Mouse (Mus musculus) midbrain, embryonic 14.5 days (tissue): Measurements from ENCODE around the gene Il23a. TPM values are rescaled to one million over a fixed set of nuclear protein-coding genes. Genes with fewer than 3 reads are reported as not detected.

Source experiments
- ATAC-seq: fragments of 200-750 bp; cut with Nextera tagmentation; 2 replicates; pipeline ENCODE4 v1.8.0; 2017; ENCODE audit warnings: moderate number of reproducible peaks, moderate library complexity; ENCODE audit not compliant: low FRiP score, low TSS enrichment
- DNase-seq: peaks from one replicate; pipeline ENCODE4 v3.0.0-alpha.2; 2015
- H3K27ac ChIP-seq: fragments of 300-500 bp; sonication (generic); replicated peaks from 2 replicates; pipeline ENCODE4 v1.5.1; 2014; ENCODE audit warnings: mild to moderate bottlenecking, low read depth, low read length, moderate library complexity
- H3K27me3 ChIP-seq: fragments of 300-500 bp; sonication (generic); 2 replicates; pipeline ENCODE4 v1.6.1; 2014; ENCODE audit warnings: low read length, control low read depth, mixed read lengths; ENCODE audit not compliant: control insufficient read depth, insufficient read depth
- H3K36me3 ChIP-seq: fragments of 300-500 bp; sonication (generic); 2 replicates; pipeline ENCODE4 v1.6.1; 2014; ENCODE audit warnings: low read length, control low read depth; ENCODE audit not compliant: control insufficient read depth, insufficient read depth
- H3K4me1 ChIP-seq: fragments of 300-500 bp; sonication (generic); 2 replicates; pipeline ENCODE4 v1.6.1; 2014; ENCODE audit warnings: mild to moderate bottlenecking, antibody characterized with exemption, low read length, control low read depth; ENCODE audit not compliant: control insufficient read depth, insufficient read depth
- H3K4me2 ChIP-seq: fragments of 300-500 bp; sonication (generic); 2 replicates; pipeline ENCODE4 v1.6.1; 2014; ENCODE audit warnings: mild to moderate bottlenecking, low read length, moderate library complexity
- H3K4me3 ChIP-seq: fragments of 300-500 bp; sonication (generic); replicated peaks from 2 replicates; pipeline ENCODE4 v1.5.1; 2014; ENCODE audit warnings: low read depth, low read length
- H3K9ac ChIP-seq: fragments of 300-500 bp; sonication (generic); replicated peaks from 2 replicates; pipeline ENCODE4 v1.6.1; 2014; ENCODE audit warnings: mild to moderate bottlenecking, low read length, moderate library complexity
- H3K9me3 ChIP-seq: fragments of 300-500 bp; sonication (generic); 2 replicates; pipeline ENCODE4 v1.6.1; 2016; ENCODE audit warnings: low read length, control low read depth, mixed read lengths; ENCODE audit not compliant: control insufficient read depth
- WGBS: fragments of 180-500 bp; shearing (Covaris S2); extraction: QIAGEN DNeasy Blood & Tissue Kit; methylation state at CpG from one replicate; pipeline ENCODE4 v1.1.7; 2014; 5-methylcytosine and 5-hydroxymethylcytosine counted together
- polyA plus RNA-seq: library from polyadenylated mRNA; unstranded; fragments of >200 nt; fragmentation: Nextera tagmentation; extraction: Ambion mirVana; gene quantifications from 2 replicates; pipeline ENCODE4 v1.2.1, GENCODE M21; 2014

Il23a gene
- polyA plus RNA-seq, 1 experiment from 2014 or later, result not detected

- peak overlapping the region; percentile 61; the same call in 1 of the 2 replicates for H3K27ac ChIP-seq
- peaks cover 17% of the 10 kb centered on the region for H3K4me1 ChIP-seq
- peaks cover 55% of the 10 kb centered on the region for H3K36me3 ChIP-seq
- no peaks in the 10 kb centered on the region for H3K9me3 ChIP-seq
- peak overlapping the region; percentile 92 for H3K4me2 ChIP-seq
- peak overlapping the region; percentile 93; the same call in 1 of the 2 replicates for H3K9ac ChIP-seq
- DNase-seq (no peak), ATAC-seq (no peak)
- no peaks in the 10 kb centered on the region for H3K27me3 ChIP-seq
- H3K4me3 ChIP-seq, result peak overlapping the region; percentile 87
- WGBS, result 62% methylated on average over 12 of the region's 12 CpGs
Observed at GRCm38 (mm10) chr10:128321641-128322040, 23.1 kb upstream of the Il23a start.

- H3K4me3 ChIP-seq, result no peak overlapping the region
- peaks cover 88% of the 10 kb centered on the region for H3K36me3 ChIP-seq
- H3K9ac ChIP-seq, result no peak overlapping the region
- no peak for DNase-seq
- 93% methylated on average over 8 of the region's 8 CpGs for WGBS
- no peaks in the 10 kb centered on the region for H3K27me3 ChIP-seq
- ATAC-seq, result no peak
- no peaks in the 10 kb centered on the region for H3K9me3 ChIP-seq
- no peaks in the 10 kb centered on the region for H3K4me1 ChIP-seq
- no peak overlapping the region for H3K4me2 ChIP-seq
- H3K27ac ChIP-seq, result no peak overlapping the region
Observed at GRCm38 (mm10) chr10:128315578-128315977, 17.0 kb upstream of the Il23a start.

DNA sequence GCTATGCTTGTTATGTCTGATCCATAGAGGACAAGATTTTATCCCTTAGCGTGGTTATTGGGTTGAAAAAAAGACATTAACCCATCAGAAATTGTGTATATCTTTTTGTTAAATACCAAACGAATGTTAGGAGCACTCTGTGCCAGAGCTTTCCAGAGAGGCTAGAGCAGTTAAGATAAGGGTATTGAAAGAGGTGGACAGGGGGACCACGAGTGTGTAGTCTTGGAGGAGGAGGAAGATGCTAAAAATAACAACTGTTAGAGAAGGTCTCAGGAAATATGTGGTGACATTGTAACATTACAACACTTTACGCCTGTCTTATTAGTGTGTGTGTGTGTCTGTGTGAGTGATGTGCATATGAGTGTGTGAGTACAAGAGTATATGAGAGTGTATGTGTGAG lies 12.3 kb upstream of the Il23a start:
- Histone ChIP-seq H3K36me3 (peaks cover 72% of the 10 kb centered on the region), H3K4me3 (no peak overlapping the region), H3K4me1 (no peaks in the 10 kb centered on the region), H3K27ac (no peak overlapping the region), H3K9me3 (no peaks in the 10 kb centered on the region), H3K27me3 (no peaks in the 10 kb centered on the region), H3K4me2 (no peak overlapping the region), H3K9ac (no peak overlapping the region)
- ATAC-seq, result no peak
- 89% methylated on average over 4 of the region's 4 CpGs for WGBS
- no peak for DNase-seq

GRCm38 (mm10) chr10:128310177-128310576 lies 11.6 kb upstream of the Il23a start:
- DNase-seq (peak; percentile 53), ATAC-seq (no peak)
- Histone ChIP-seq H3K4me2 (no peak overlapping the region), H3K27ac (0 out of 2 replicates have a peak overlapping the region, but pooled peaks have one; percentile 32), H3K9ac (no peak overlapping the region), H3K4me3 (no peak overlapping the region), H3K9me3 (no peaks in the 10 kb centered on the region), H3K36me3 (peaks cover 65% of the 10 kb centered on the region), H3K4me1 (no peaks in the 10 kb centered on the region), H3K27me3 (no peaks in the 10 kb centered on the region)
- 62% methylated on average over 11 of the region's 11 CpGs for WGBS

- 93% methylated on average over 7 of the region's 7 CpGs for WGBS
- no peak for DNase-seq
- 0 out of 2 replicates have a peak, but pooled peaks cover under 1% of the 10 kb centered on the region for H3K4me1 ChIP-seq
- H3K9ac ChIP-seq, result no peak overlapping the region
- H3K27ac ChIP-seq, result 0 out of 2 replicates have a peak overlapping the region, but pooled peaks have one; percentile 32
- no peak for ATAC-seq
- H3K4me3 ChIP-seq, result no peak overlapping the region
- peaks cover 60% of the 10 kb centered on the region for H3K36me3 ChIP-seq
- H3K27me3 ChIP-seq, result no peaks in the 10 kb centered on the region
- no peak overlapping the region for H3K4me2 ChIP-seq
- H3K9me3 ChIP-seq, result no peaks in the 10 kb centered on the region
Observed at GRCm38 (mm10) chr10:128309654-128310053, 11.1 kb upstream of the Il23a start.

DNA sequence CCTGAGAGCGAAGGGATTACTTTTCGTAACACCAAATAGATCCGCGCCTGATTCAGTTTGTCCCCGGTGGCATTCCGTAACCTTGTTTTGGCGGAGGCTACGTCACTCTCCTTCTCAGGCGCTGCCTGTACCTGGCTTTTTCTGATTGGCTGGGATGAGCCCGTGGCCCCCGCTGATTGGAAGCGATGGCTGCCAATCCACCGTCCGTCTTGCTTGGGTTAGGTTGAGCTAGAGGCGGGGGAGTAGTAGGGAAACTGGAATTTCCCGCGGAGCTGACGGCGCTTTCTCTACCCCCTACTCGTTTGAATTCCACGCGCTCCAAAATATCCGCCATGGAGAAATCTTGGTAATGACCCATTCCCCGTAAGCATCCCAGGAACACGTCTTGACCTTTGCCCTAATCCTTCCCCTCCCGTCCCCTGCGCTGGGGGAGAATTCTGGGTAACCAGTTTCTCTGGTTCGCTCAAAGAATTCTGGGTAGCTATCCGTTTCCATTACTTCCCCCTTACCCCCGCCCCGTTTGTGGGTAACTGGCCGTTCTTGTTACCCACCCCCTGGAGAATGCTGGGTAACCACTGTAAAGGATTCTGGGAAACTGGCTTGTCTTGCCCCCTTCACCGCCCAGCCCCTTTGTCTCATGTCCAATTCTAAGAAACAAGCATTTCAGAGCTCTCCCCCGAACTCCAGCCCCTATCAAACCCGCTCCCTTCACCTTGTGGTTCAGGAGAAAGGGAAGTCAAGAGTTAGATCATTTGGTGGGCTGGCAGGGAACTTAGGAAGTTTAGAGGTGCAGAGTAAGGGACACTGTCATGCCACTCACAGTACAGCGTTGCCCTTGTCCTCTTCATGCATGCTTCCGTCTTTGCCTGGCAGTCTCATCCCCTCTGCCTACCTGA lies 4.8 kb upstream of the Il23a start, which contains the start of gene Pan2:
Gene Pan2 (plus strand): TSS at position 210 of the 896 bp plus-strand sequence.
- peak within 1 kb of the TSS; percentile 42 for H3K4me3 ChIP-seq
- H3K9me3 ChIP-seq, result no peaks in the 10 kb centered on the region
- peak within 1 kb of the TSS; percentile 95 for H3K27ac ChIP-seq
- H3K4me1 ChIP-seq, result peaks cover 17% of the 10 kb centered on the region
- WGBS, result 1% methylated on average over 37 of the region's 37 CpGs
- H3K27me3 ChIP-seq, result no peaks in the 10 kb centered on the region
- H3K9ac ChIP-seq, result peak within 1 kb of the TSS; percentile 64
- DNase-seq (peak; percentile 99), ATAC-seq (peak; percentile 100)
- H3K36me3 ChIP-seq, result peaks cover 6% of the 10 kb centered on the region
- H3K4me2 ChIP-seq, result peak within 1 kb of the TSS; percentile 70

DNA sequence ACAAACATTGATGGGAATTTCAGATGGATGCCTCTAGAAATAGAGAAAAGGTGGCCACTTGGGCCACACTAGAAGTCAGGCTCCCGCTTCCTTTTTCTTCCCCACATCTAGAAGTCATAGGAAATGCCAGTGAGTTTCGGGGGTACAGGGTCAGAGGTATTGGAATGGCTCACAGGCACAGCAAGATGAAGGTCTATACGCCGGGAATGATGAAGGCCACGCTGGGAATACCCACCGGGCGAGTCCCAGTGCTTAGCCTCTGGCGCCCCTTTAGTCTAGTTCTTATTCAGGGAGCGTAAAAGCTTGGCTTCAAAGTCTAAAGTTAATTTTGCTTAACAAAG lies 4.2 kb upstream of the Il23a start:
- Histone ChIP-seq H3K4me1 (peaks cover 17% of the 10 kb centered on the region), H3K9ac (peak overlapping the region; percentile 64), H3K4me2 (peak overlapping the region; percentile 70), H3K4me3 (peak overlapping the region; percentile 42), H3K27ac (peak overlapping the region; percentile 95), H3K9me3 (no peaks in the 10 kb centered on the region), H3K27me3 (no peaks in the 10 kb centered on the region), H3K36me3 (no peaks in the 10 kb centered on the region)
- ATAC-seq (peak; percentile 60), DNase-seq (no peak)
- WGBS, result under 1% methylated on average over 9 of the region's 9 CpGs

- H3K9ac ChIP-seq, result peak overlapping the region; percentile 64
- peaks cover 17% of the 10 kb centered on the region for H3K4me1 ChIP-seq
- no peaks in the 10 kb centered on the region for H3K36me3 ChIP-seq
- H3K27ac ChIP-seq, result peak overlapping the region; percentile 95
- H3K27me3 ChIP-seq, result no peaks in the 10 kb centered on the region
- peak overlapping the region; percentile 70 for H3K4me2 ChIP-seq
- DNase-seq (no peak), ATAC-seq (no peak)
- WGBS, result 41% methylated on average over 3 of the region's 3 CpGs
- peak overlapping the region; percentile 42 for H3K4me3 ChIP-seq
- H3K9me3 ChIP-seq, result no peaks in the 10 kb centered on the region
Observed at GRCm38 (mm10) chr10:128302357-128302756, 3.8 kb upstream of the Il23a start.

DNA sequence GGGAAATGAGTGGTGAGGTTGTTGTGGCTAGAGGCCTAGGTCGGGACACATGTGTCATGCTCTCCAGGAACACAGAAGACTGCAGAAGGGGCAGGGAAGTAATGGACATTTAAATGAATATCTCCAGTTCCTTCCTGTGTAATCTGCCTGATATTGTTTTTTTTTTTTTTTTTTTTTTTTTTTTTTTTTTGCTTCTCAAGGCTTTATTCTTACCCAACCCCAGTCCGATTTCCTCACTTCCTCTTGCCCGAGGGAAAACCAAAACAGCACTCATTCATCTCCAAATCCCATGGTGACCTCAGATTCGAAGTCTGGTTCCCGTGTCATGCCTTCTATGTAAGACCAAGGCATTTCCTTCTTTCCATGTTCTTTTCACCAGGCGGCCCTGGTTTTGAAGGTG lies 309 bp downstream of the Il23a start:
- 78% methylated on average over 6 of the region's 6 CpGs for WGBS
- no peak overlapping the region for H3K9ac ChIP-seq

More for the DNA sequence above, 309 bp downstream of the Il23a start:
- peaks cover 6% of the 10 kb centered on the region for H3K4me1 ChIP-seq
- DNase-seq (no peak), ATAC-seq (no peak)
- H3K36me3 ChIP-seq, result no peaks in the 10 kb centered on the region
- H3K4me3 ChIP-seq, result no peak overlapping the region
- H3K4me2 ChIP-seq, result no peak overlapping the region
- no peaks in the 10 kb centered on the region for H3K9me3 ChIP-seq
- no peak overlapping the region for H3K27ac ChIP-seq
- H3K27me3 ChIP-seq, result no peaks in the 10 kb centered on the region
